Mouse (Mus musculus): Measurements from ENCODE around the gene Ndrg3. TPM values are rescaled to one million over a fixed set of nuclear protein-coding genes. Genes with fewer than 3 reads are reported as not detected.
"Not testable (repeated sequence)": the region's sequence is repeated elsewhere in the genome, so short reads cannot be mapped to it uniquely, and the experiment has no call there.

Ndrg3 gene
- polyA plus RNA-seq, 1 experiment from 2014 or later: 81.6 TPM

DNA sequence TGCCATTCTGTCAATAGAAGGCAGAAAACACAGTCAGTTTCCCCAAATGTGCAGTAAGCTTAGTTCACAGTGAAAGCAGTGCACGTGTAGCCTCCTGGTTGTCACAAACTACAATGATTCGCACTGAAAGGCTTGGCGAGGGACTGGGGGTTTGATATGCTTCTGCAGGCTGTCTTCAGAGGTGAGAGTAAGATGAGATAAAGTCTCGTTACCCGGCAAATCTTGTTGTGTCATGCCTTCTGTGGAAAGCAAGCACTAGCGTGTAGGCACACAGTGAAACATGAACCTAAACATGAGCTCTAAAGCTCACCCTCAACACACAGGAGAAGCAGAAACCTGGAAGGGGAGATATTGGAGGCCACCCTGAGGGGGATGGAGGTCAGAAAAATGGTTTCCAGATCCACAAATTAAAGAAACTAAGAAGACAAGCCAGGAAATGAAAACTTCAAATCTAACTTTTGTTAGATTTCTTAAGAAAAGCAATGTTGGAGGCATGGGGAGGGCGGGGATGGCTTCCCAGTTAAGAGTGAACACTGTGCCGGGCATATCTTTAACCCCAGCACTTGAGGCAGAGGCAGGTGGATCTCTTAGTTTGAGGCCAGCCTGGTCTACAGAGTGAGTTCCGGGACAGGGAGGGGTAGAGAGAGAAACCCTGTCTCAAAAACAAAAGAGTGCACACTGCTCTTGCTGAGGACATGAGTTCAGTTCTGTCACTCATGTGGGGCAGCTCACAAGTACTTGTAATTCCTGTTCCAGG lies 33.2 kb downstream of the Ndrg3 start:
- no peak for ATAC-seq
- Histone ChIP-seq H3K4me2 (replicated peaks) (no peak overlapping the region), H3K36me3 (0 out of 2 replicates have a peak, but pooled peaks cover 3% of the 10 kb centered on the region), H3K9me3 (no peaks in the 10 kb centered on the region), H3K4me1 (replicated peaks) (no peaks in the 10 kb centered on the region), H3K27me3 (no peaks in the 10 kb centered on the region), H3K4me3 (replicated peaks) (no peak overlapping the region), H3K9ac (replicated peaks) (no peak overlapping the region), H3K27ac (no peak overlapping the region)
- WGBS: 90% methylated on average over 9 of the region's 9 CpGs

DNA sequence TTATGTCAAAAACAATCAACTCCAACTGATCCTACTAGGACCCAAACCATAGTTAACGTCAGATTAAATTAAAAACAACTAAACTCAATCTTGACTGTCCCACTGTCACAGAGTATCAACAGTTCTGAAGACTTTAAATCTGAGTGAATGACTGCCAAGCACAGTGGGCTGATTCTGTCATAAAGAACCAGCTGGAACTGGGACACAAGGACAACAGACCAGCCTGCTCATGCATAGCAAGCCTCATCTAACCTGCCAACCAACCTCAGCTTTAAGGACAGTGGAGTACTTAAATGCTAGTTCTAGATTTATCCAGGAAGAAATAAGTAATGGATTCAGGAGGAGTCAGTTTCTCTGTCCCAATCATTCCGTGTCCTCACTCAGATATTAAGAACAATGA lies 34.8 kb downstream of the Ndrg3 start:
- WGBS: 90% methylated on average over 2 of the region's 2 CpGs
- no peaks in the 10 kb centered on the region for H3K36me3 ChIP-seq

DNA sequence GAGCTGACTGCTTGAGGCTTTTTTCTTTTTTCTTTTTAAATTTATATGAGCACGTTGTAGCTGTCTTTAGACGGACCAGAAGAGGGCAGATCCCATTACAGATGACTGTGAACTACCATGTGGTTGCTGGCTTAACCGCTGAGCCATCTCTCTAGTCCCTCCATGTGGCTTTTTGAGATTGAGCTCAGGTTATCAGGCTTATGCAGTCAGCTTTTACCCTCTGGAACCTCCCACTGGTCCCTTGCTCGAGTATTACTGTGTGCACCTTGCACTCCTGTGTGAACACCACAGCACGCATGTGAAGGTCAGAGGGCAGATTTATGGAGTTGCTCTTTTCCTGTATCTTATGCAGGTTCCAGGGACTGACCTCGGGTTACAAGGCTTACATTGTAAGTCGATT lies 35.5 kb downstream of the Ndrg3 start:
- no peaks in the 10 kb centered on the region for H3K9me3 ChIP-seq
- WGBS: 76% methylated on average over 7 of the region's 7 CpGs
- H3K36me3 ChIP-seq: no peaks in the 10 kb centered on the region
- no peak overlapping the region for H3K9ac ChIP-seq (replicated peaks)
- H3K4me1 ChIP-seq (replicated peaks): no peaks in the 10 kb centered on the region
- no peaks in the 10 kb centered on the region for H3K27me3 ChIP-seq
- H3K4me3 ChIP-seq (replicated peaks): no peak overlapping the region
- ATAC-seq: no peak
- no peak overlapping the region for H3K4me2 ChIP-seq (replicated peaks)
- no peak overlapping the region for H3K27ac ChIP-seq

More for the DNA sequence above, 34.8 kb downstream of the Ndrg3 start:
- no peaks in the 10 kb centered on the region for H3K27me3 ChIP-seq
- no peak overlapping the region for H3K27ac ChIP-seq
- ATAC-seq: no peak
- no peaks in the 10 kb centered on the region for H3K4me1 ChIP-seq (replicated peaks)
- no peak overlapping the region for H3K4me2 ChIP-seq (replicated peaks)
- no peak overlapping the region for H3K4me3 ChIP-seq (replicated peaks)
- H3K9ac ChIP-seq (replicated peaks): no peak overlapping the region
- no peaks in the 10 kb centered on the region for H3K9me3 ChIP-seq

DNA sequence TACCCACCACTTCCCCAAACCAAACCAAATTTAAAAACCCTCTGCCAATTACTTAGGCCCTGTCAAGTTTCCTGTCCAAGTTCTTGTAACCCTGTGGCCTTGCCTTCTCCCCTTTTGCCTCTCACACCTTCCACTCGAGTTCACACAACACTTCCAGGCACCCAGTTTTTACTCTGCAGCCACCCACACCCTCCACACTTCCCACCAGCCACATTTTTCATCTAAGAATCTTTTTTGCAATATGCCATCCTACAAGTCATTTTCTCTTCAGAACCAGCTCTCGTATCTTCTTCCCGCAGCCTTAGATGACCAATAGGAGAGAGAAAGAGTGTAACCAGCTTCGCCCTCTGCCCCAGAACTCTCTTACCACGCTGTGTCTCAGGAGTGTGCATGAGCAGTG lies 37.4 kb downstream of the Ndrg3 start:
- H3K27ac ChIP-seq: no peak overlapping the region
- H3K4me2 ChIP-seq (replicated peaks): no peak overlapping the region
- no peak overlapping the region for H3K4me3 ChIP-seq (replicated peaks)
- H3K4me1 ChIP-seq (replicated peaks): no peaks in the 10 kb centered on the region
- ATAC-seq: no peak
- no peaks in the 10 kb centered on the region for H3K9me3 ChIP-seq
- peaks cover 3% of the 10 kb centered on the region; the same call in 1 of the 2 replicates for H3K36me3 ChIP-seq
- H3K9ac ChIP-seq (replicated peaks): no peak overlapping the region
- H3K27me3 ChIP-seq: no peaks in the 10 kb centered on the region
- 94% methylated on average over 5 of the region's 5 CpGs for WGBS

DNA sequence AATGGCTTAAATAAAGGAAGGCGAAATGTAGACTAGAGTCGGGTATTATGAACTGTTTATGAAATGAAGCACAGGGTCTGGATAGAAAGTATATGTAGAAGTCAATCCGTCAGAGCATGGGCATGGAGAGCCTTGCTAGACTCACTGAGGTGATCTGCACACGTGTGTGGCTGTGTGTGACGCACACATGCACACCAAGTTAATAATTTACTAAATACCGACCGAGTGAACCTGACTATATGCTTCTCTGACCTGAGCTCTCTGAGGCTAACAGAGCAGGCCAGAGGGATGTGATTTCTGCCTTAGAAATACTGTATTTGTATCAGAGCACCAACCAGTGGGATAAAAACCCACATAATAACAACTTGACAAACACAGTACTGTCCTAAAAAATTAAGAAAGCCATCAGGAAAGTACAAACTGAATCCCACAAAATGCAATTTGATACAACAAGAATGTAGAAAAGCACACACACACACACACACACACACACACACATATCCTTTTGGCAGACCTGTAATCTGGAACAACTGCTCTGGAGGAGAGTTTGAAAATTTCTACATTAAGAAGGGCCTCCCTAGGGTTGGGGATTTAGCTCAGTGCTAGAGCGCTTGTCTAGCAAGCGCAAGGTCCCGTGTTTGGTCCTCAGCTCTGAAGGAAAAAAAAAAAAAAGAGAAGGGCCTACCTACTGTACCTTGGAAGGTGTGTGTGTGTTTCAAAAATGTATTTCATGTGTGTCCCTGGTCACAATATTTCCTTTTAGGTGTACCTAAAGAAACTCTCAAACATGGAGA lies 40.4 kb downstream of the Ndrg3 start:
- Histone ChIP-seq H3K27ac (no peak overlapping the region), H3K9me3 (no peaks in the 10 kb centered on the region), H3K36me3 (peaks cover 25% of the 10 kb centered on the region), H3K9ac (replicated peaks) (no peak overlapping the region), H3K27me3 (no peaks in the 10 kb centered on the region), H3K4me3 (replicated peaks) (no peak overlapping the region), H3K4me2 (replicated peaks) (no peak overlapping the region), H3K4me1 (replicated peaks) (no peaks in the 10 kb centered on the region)
- ATAC-seq: no peak
- WGBS: 97% methylated on average over 10 of the region's 10 CpGs

DNA sequence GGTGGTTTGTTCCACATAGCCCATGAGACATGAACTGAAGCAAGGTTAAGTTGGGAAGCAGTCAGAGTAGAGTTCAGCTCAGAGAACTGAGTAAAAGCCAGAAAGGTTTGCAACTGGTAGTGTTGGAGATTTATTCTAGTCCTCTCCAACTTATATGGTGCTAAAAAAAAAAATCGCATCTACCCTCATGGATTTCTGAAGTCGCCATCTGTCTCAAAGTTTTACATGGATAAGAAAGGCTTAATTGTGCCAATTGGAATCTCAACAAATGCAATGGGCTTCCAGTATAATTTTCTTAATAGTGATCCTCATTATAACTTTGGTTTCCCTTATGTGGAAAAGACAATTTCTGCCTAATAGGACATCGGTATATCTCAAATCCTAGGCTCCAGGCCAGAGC lies 41.0 kb downstream of the Ndrg3 start:
- H3K4me2 ChIP-seq (replicated peaks): no peak overlapping the region
- ATAC-seq: no peak
- H3K27ac ChIP-seq: no peak overlapping the region
- WGBS: 93% methylated on average over 3 of the region's 3 CpGs
- H3K9ac ChIP-seq (replicated peaks): no peak overlapping the region
- no peaks in the 10 kb centered on the region for H3K9me3 ChIP-seq
- no peaks in the 10 kb centered on the region for H3K4me1 ChIP-seq (replicated peaks)
- peaks cover 30% of the 10 kb centered on the region for H3K36me3 ChIP-seq
- no peak overlapping the region for H3K4me3 ChIP-seq (replicated peaks)
- H3K27me3 ChIP-seq: no peaks in the 10 kb centered on the region

DNA sequence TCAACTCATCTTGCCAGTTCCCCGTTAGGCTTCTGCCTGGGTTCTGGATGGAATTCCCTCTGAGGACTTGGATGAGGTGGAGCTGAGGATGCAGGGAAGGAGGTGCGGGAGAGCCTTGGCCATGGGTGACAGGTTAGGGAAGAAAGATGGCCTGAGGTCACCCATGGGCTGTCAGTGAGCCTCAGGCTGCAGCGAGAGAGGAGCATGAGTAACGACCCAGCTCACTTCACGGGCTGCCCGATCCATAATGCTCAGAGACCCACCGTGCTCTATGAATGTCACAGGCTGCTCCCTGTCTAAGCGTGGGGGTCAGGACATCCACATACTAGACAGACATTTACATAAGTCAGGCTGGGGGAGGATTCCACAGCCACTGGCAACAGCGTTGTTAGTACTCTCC lies 50.3 kb downstream of the Ndrg3 start:
- not testable (repeated sequence) for ATAC-seq; H3K4me3 ChIP-seq (replicated peaks); H3K9me3 ChIP-seq; H3K27ac ChIP-seq; H3K9ac ChIP-seq (replicated peaks); H3K27me3 ChIP-seq; H3K4me2 ChIP-seq (replicated peaks); H3K4me1 ChIP-seq (replicated peaks)
- WGBS: 93% methylated on average over 9 of the region's 9 CpGs
- H3K36me3 ChIP-seq: peaks cover 38% of the 10 kb centered on the region

DNA sequence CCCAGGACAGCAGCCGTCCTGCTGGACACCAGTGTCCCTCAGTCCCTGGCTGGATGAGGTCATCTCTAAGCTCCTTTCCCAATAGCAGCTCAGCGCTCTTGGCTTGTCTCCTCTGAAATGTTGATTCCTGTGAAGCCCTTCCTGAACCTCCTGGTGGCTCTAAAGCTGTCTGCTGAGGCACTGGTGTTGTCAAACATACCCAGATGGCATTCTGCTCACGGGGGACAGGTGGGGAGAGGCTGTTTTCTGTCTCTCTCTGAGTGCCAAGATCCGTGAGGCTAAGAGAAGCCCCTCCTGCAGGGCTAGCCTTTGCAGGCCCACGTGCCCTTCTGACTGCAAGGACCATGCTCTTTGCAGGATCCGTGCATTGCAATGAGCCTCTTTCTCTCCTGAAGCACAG lies 51.9 kb downstream of the Ndrg3 start:
- not testable (repeated sequence) for H3K27me3 ChIP-seq; H3K4me3 ChIP-seq (replicated peaks); H3K27ac ChIP-seq; H3K9ac ChIP-seq (replicated peaks); ATAC-seq; H3K4me1 ChIP-seq (replicated peaks); H3K4me2 ChIP-seq (replicated peaks); H3K9me3 ChIP-seq
- H3K36me3 ChIP-seq: peaks cover 37% of the 10 kb centered on the region
- 71% methylated on average over 6 of the region's 6 CpGs for WGBS

DNA sequence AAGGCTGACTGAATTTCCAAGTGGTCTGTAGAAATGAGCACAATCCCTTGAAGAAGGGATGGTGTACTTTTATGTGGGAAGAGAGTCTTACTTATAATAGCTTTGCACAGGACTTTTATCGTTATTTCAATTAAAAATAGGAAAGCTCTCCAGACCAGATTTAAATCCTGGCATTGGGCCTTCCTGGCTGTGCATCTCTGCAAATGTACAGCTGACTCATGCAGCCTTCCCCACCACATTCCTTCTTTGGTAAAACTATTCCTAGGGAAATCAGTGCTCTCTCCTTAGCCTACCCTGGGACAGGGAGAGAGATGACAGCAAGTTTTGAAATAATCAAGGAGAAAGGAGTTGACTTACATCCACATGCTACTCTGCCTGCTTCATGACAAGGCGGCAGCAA lies 54.1 kb downstream of the Ndrg3 start:
- no peak for ATAC-seq
- H3K27ac ChIP-seq: no peak overlapping the region
- no peak overlapping the region for H3K4me3 ChIP-seq (replicated peaks)
- no peak overlapping the region for H3K4me2 ChIP-seq (replicated peaks)
- H3K4me1 ChIP-seq (replicated peaks): no peaks in the 10 kb centered on the region
- H3K36me3 ChIP-seq: peaks cover 26% of the 10 kb centered on the region
- no peak overlapping the region for H3K9ac ChIP-seq (replicated peaks)
- 86% methylated on average over 2 of the region's 2 CpGs for WGBS
- H3K27me3 ChIP-seq: no peaks in the 10 kb centered on the region
- no peaks in the 10 kb centered on the region for H3K9me3 ChIP-seq

DNA sequence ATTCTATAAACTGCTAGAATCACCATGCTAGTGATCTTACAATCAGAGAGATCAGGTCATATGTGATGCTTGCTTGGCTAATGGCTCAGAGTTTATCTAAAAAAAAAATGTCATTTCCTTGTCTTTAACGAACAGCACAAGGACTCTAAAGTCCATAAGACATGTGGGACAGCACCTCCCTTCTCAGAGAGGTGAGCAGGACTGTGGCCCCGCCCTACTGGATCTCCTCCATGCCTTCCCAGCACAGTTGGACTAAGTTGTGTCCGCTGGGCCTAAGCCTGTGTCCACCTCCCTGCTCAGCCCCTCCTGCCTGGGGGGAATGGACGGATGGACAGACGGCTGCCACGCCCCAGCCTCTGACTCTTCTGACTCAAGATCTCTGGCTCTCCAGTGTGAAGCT lies 56.9 kb downstream of the Ndrg3 start:
- Histone ChIP-seq H3K27me3 (no peaks in the 10 kb centered on the region), H3K4me3 (replicated peaks) (no peak overlapping the region), H3K9me3 (no peaks in the 10 kb centered on the region), H3K36me3 (peaks cover 40% of the 10 kb centered on the region), H3K4me2 (replicated peaks) (no peak overlapping the region), H3K9ac (replicated peaks) (no peak overlapping the region), H3K4me1 (replicated peaks) (no peaks in the 10 kb centered on the region), H3K27ac (no peak overlapping the region)
- 84% methylated on average over 6 of the region's 6 CpGs for WGBS
- no peak for ATAC-seq

DNA sequence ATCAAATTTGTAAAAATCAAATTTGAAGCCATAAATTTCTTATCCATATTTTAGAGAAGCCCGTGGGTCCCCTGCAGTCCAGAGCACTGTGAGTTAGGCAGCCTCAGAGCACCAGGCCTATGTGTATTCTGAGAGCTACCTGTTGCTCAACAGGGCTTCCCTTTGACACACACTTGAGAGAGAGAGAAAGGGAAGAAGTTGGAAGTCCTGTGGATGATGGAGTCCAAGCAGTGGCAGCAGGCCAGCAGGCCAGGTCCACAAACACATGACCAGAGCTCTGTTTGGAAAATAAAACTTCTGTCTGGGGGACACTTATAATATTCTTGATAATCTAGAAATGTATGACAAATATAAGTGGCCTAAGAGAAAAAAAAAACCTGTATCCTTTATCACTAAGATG lies 58.4 kb downstream of the Ndrg3 start:
- Histone ChIP-seq H3K27ac (no peak overlapping the region), H3K9ac (replicated peaks) (no peak overlapping the region), H3K4me2 (replicated peaks) (no peak overlapping the region), H3K4me3 (replicated peaks) (no peak overlapping the region), H3K9me3 (no peaks in the 10 kb centered on the region), H3K27me3 (no peaks in the 10 kb centered on the region), H3K36me3 (peaks cover 48% of the 10 kb centered on the region), H3K4me1 (replicated peaks) (no peaks in the 10 kb centered on the region)
- ATAC-seq: no peak
- 84% methylated on average over 1 of the region's 1 CpGs for WGBS

DNA sequence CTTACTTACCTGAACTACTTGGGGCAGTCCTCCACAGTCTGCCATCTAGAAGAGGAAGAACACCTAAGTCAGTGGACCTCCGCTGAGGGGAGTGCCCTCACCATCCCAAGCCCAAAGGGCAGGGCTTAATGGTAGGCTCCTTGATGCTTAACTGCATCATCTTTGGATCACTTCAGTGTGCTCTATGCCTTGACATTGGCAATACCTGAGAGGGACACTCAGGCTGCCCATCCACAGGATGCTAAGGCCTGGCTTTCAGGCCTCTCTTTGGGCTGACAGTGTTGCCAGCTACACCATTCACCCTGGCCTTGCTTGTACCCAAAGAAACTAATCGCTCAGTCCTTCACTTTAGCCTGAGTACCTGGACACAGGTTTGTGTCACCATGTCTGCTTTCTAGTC lies 60.4 kb downstream of the Ndrg3 start:
- 91% methylated on average over 2 of the region's 2 CpGs for WGBS
- Histone ChIP-seq H3K9me3 (no peaks in the 10 kb centered on the region), H3K27me3 (no peaks in the 10 kb centered on the region), H3K4me1 (replicated peaks) (peaks cover under 1% of the 10 kb centered on the region; the same call in 1 of the 2 replicates), H3K4me3 (replicated peaks) (no peak overlapping the region), H3K4me2 (replicated peaks) (no peak overlapping the region), H3K36me3 (peaks cover 50% of the 10 kb centered on the region), H3K27ac (no peak overlapping the region), H3K9ac (replicated peaks) (no peak overlapping the region)
- no peak for ATAC-seq
